Mouse (Mus musculus): ENCODE measurements at regions not wholly inside any gene's neighbourhood (a gene's known extent, or its start where the extent isn't known, plus 50 kb on each side); places are given as distances from the start of the nearest gene placed in this dataset.

DNA sequence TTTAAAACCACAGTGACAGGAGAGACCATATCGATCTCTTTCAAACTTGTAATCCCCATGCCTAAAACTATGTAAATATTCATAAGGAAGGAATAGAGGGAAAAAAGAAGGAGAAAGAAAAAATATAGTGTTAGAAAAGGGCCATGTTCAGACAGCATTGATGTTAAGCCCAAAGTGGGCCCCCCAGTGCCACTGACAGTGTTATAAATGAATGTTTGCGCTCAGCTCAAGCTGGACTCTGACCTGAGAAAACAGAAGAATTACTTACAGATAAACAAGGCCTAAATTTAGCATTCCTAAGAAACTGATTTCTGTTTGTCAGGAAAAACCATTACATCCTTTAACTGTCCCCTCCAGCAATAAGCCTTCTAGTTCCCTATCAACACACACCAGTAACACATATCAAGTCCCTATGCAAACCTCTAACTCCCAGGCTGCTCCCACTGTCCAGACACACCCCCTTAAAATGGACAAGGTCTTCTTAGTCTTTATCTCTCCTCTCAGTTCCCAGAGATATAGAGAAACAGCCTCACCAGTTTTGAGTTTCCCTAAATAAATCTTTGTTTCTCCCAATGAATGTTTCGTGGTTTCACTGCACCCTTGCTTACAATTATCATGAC is 350.4 kb upstream of the Rag2 start:
- TF ChIP-seq POLR2A (IDR thresholded peaks at IDR 0.05; ENCODE audit: control insufficient read depth, low read depth, low read length) (no peak), CTCF (IDR thresholded peaks at IDR 0.05; ENCODE audit: control insufficient read depth, insufficient read depth, insufficient replicate concordance, low read depth, low read length) (no peak)

Data from testis, adult 2 months (tissue).